Mouse (Mus musculus) CH12.LX (cell line): ENCODE measurements around the gene Tmem176b. TPM values are rescaled to one million over a fixed set of nuclear protein-coding genes. Genes with fewer than 3 reads are reported as not detected.

Experiments
- DNase-seq: peaks from one replicate; pipeline ENCODE4 v3.0.0-alpha.2; 2013; ENCODE audit errors: extremely low read depth
- H3K27ac ChIP-seq: 2 replicates; pipeline ENCODE4 v1.5.1; 2012; ENCODE audit warnings: low read depth, mild to moderate bottlenecking, control low read depth, moderate library complexity; ENCODE audit not compliant: insufficient read depth
- H3K27me3 ChIP-seq: replicated peaks from 2 replicates; pipeline ENCODE3; 2012; ENCODE audit warnings: inconsistent platforms
- H3K36me3 ChIP-seq, 2 experiments: replicated peaks in 1 of 2; 2 replicates each; pipeline versions ENCODE3 to v1.6.1; 2012; ENCODE audit warnings: inconsistent platforms in 1 of 2, low read length in 1 of 2, mild to moderate bottlenecking in 1 of 2, mixed read lengths in 1 of 2, moderate library complexity in 1 of 2; ENCODE audit not compliant: control insufficient read depth in 1 of 2, insufficient read depth in 1 of 2
- H3K4me1 ChIP-seq, 2 experiments: 2 replicates each; pipeline ENCODE4 v1.6.1; 2012; ENCODE audit warnings: inconsistent platforms in 1 of 2, moderate library complexity in 1 of 2; ENCODE audit not compliant: insufficient read depth in 2 of 2, control insufficient read depth in 1 of 2
- H3K4me2 ChIP-seq: 2 replicates; pipeline ENCODE4 v1.6.1; 2012; ENCODE audit warnings: low read depth, mild to moderate bottlenecking, control low read depth; ENCODE audit not compliant: poor library complexity, insufficient read depth, severe bottlenecking
- H3K4me3 ChIP-seq, 3 experiments: fragments of 150-350 bp in 1 of 3; sonication (generic) in 1 of 3; replicated peaks in 1 of 3; 2 replicates each; pipeline versions ENCODE3 to v1.5.1; 2011 to 2012; ENCODE audit warnings: low read depth in 2 of 3, low read length in 2 of 3, mild to moderate bottlenecking in 2 of 3, moderate library complexity in 2 of 3, control low read depth in 1 of 3, improper control_type of control experiment in 1 of 3, inconsistent platforms in 1 of 3, mixed read lengths in 1 of 3; ENCODE audit not compliant: poor library complexity in 1 of 3
- H3K79me2 ChIP-seq: replicated peaks from 2 replicates; pipeline ENCODE4 v1.6.1; 2012; ENCODE audit warnings: mild to moderate bottlenecking, moderate library complexity; ENCODE audit not compliant: control insufficient read depth, poor library complexity, insufficient read depth, severe bottlenecking; ENCODE audit errors: extremely low read depth
- H3K9ac ChIP-seq: 2 replicates; pipeline ENCODE4 v1.6.1; 2012; ENCODE audit warnings: low read depth, mild to moderate bottlenecking, control low read depth, moderate library complexity; ENCODE audit not compliant: insufficient read depth
- H3K9me3 ChIP-seq: replicated peaks from 2 replicates; pipeline ENCODE3; 2012; ENCODE audit warnings: low read length, inconsistent platforms, mixed read lengths
- CTCF ChIP-seq, 2 experiments: IDR thresholded peaks in 1 of 2; conservative IDR thresholded peaks in 1 of 2; 2 replicates each; pipeline ENCODE4 v1.5.1; 2011 to 2012; ENCODE audit warnings: low read depth in 2 of 2, low read length in 2 of 2, improper control_type of control experiment in 1 of 2, inconsistent platforms in 1 of 2, mild to moderate bottlenecking in 1 of 2, moderate library complexity in 1 of 2
- E2F4 ChIP-seq: IDR thresholded peaks from 2 replicates; pipeline ENCODE4 v1.6.1; 2011; ENCODE audit warnings: low read depth, low read length, improper control_type of control experiment; ENCODE audit not compliant: insufficient replicate concordance
- HCFC1 ChIP-seq: IDR thresholded peaks from 2 replicates; pipeline ENCODE4 v1.6.1; 2012; ENCODE audit warnings: low read depth, mild to moderate bottlenecking, inconsistent platforms, low read length, improper control_type of control experiment
- IRF4 ChIP-seq: IDR thresholded peaks from 2 replicates; pipeline ENCODE4 v1.6.1; 2014; ENCODE audit warnings: low read depth, mild to moderate bottlenecking, inconsistent platforms, low read length, improper control_type of control experiment
- JUN ChIP-seq: IDR thresholded peaks from 2 replicates; pipeline ENCODE4 v1.6.1; 2011; ENCODE audit warnings: low read depth, mild to moderate bottlenecking, low read length, improper control_type of control experiment, moderate library complexity; ENCODE audit not compliant: insufficient read depth
- JUND ChIP-seq: conservative IDR thresholded peaks from 2 replicates; pipeline ENCODE4 v1.6.1; 2011; ENCODE audit warnings: low read depth, low read length, improper control_type of control experiment
- KAT2A ChIP-seq: IDR thresholded peaks from 2 replicates; pipeline ENCODE4 v1.6.1; 2012; ENCODE audit warnings: low read length, improper control_type of control experiment, inconsistent platforms; ENCODE audit not compliant: insufficient replicate concordance
- MAX ChIP-seq: IDR thresholded peaks from 2 replicates; pipeline ENCODE4 v1.6.1; 2011; ENCODE audit warnings: low read length, improper control_type of control experiment
- MEF2A ChIP-seq: IDR thresholded peaks from 2 replicates; pipeline ENCODE4 v1.6.1; 2014; ENCODE audit warnings: low read depth, mild to moderate bottlenecking, inconsistent platforms, low read length, improper control_type of control experiment, borderline replicate concordance
- MXI1 ChIP-seq: IDR thresholded peaks from 2 replicates; pipeline ENCODE4 v1.6.1; 2011; ENCODE audit warnings: mild to moderate bottlenecking, low read depth, low read length, improper control_type of control experiment
- NRF1 ChIP-seq: IDR thresholded peaks from 2 replicates; pipeline ENCODE4 v1.6.1; 2014; ENCODE audit warnings: low read depth, mild to moderate bottlenecking, inconsistent platforms, low read length, improper control_type of control experiment, moderate library complexity
- RAD21 ChIP-seq: IDR thresholded peaks from 2 replicates; pipeline ENCODE4 v1.6.1; 2011; ENCODE audit warnings: low read depth, mild to moderate bottlenecking, low read length, improper control_type of control experiment, moderate library complexity
- SIN3A ChIP-seq: IDR thresholded peaks from 2 replicates; pipeline ENCODE4 v1.6.1; 2012; ENCODE audit warnings: low read length, improper control_type of control experiment, inconsistent platforms
- SMC3 ChIP-seq: IDR thresholded peaks from 2 replicates; pipeline ENCODE4 v1.6.1; 2011; ENCODE audit warnings: low read depth, low read length, improper control_type of control experiment
- TBP ChIP-seq: conservative IDR thresholded peaks from 2 replicates; pipeline ENCODE4 v1.6.1; 2011; ENCODE audit warnings: low read depth, low read length, improper control_type of control experiment
- TCF12 ChIP-seq: IDR thresholded peaks from 2 replicates; pipeline ENCODE4 v1.6.1; 2014; ENCODE audit warnings: low read depth, mild to moderate bottlenecking, inconsistent platforms, low read length, improper control_type of control experiment
- UBTF ChIP-seq: IDR thresholded peaks from 2 replicates; pipeline ENCODE4 v1.6.1; 2012; ENCODE audit warnings: low read depth, mild to moderate bottlenecking, inconsistent platforms, low read length, improper control_type of control experiment, moderate library complexity
- USF1 ChIP-seq: IDR thresholded peaks from 2 replicates; pipeline ENCODE4 v1.6.1; 2014; ENCODE audit warnings: low read depth, mild to moderate bottlenecking, inconsistent platforms, low read length, improper control_type of control experiment
- USF2 ChIP-seq: conservative IDR thresholded peaks from 2 replicates; pipeline ENCODE4 v1.6.1; 2011; ENCODE audit warnings: low read depth, low read length, improper control_type of control experiment
- ZKSCAN1 ChIP-seq: IDR thresholded peaks from 2 replicates; pipeline ENCODE4 v1.6.1; 2012; ENCODE audit warnings: low read depth, inconsistent platforms, low read length, improper control_type of control experiment, borderline replicate concordance
- ZMIZ1 ChIP-seq: IDR thresholded peaks from 2 replicates; pipeline ENCODE4 v1.6.1; 2012; ENCODE audit warnings: low read depth, mild to moderate bottlenecking, inconsistent platforms, low read length, improper control_type of control experiment
- dilution Hi-C: fragments of 300-500 bp; cut with MboI; formaldehyde crosslinking; loops from 2 replicates; pipeline ENCODE4 v1.14.3; 2020; ENCODE audit warnings: low sequenced_read_pairs; ENCODE audit not compliant: extremely low pct_unique_long_range_greater_than_20kb, extremely low pct_ligation_motif_present
- in situ Hi-C: fragments of 300-500 bp; cut with MboI; formaldehyde crosslinking; loops from 3 replicates; pipeline ENCODE4 v1.14.3; 2019; ENCODE audit warnings: low sequenced_read_pairs, low pct_ligation_motif_present, low pct_unique_long_range_greater_than_20kb, mixed read lengths
- polyA plus RNA-seq: library from polyadenylated mRNA; unstranded; fragments of >175 nt; gene quantifications from 2 replicates; pipeline ENCODE4 v1.2.1, GENCODE M21; 2012; ENCODE audit warnings: low read depth; ENCODE audit not compliant: insufficient read length
- total RNA-seq, 2 experiments: library from RNA; depleted of rRNA; stranded (reverse); fragments of 300-350 nt in 1 of 2; fragments of >200 nt in 1 of 2; gene quantifications; 2 replicates each; pipeline ENCODE4 v1.2.3; 2012 to 2014

Gene Tmem176b
- total and polyA plus RNA-seq, 3 experiments, result 43.3 to 162 (median 89.8) TPM

GRCm38 (mm10) chr6:48809494-48810219, 31.6 kb downstream of the Tmem176b start:
- Histone ChIP-seq H3K27ac (no peak overlapping the region), H3K9ac (no peak overlapping the region), H3K4me2 (no peak overlapping the region), H3K4me1 (no peaks in the 10 kb centered on the region), H3K27me3 (no peaks in the 10 kb centered on the region), H3K36me3 (no peaks in the 10 kb centered on the region), H3K9me3 (peaks cover 6% of the 10 kb centered on the region)
- dilution Hi-C loops (no loop called here), in situ Hi-C loops (no loop called here)
- no peak for DNase-seq
- TF ChIP-seq MAX (no peak), UBTF (no peak), KAT2A (no peak), TCF12 (no peak), JUN (no peak), SMC3 (no peak), MEF2A (no peak), HCFC1 (no peak), SIN3A (no peak), CTCF (conservative IDR thresholded peaks at IDR 0.05 in 1 of 2, IDR thresholded peaks at IDR 0.05 in 1 of 2; ENCODE audit: low read depth in 2 of 2, low read length in 2 of 2) (no peak)
- TF ChIP-seq, all 38 proteins: peak for 0
- no peaks in the 10 kb centered on the region for H3K79me2 ChIP-seq
- H3K4me3 ChIP-seq, result no peak overlapping the region

DNA sequence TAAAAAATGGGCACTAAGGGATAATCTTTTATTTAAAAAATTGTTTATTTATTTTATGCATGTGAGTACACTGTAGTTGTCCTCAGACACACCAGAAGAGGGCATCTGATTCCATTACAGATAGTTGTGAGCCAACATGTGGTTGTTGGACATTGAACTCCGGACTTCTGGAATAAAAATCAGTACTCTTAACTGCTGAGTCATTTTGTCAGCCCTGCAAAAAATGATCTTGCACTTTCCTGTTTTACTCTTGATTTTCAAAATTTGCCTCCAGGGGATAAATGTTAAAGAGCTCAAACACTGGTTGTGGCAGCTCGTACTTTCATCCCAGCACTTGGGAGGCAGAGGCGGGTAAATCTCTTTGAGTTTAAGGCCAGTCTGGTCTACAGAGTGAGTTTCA, 34.5 kb downstream of the Tmem176b start:
- no peak overlapping the region for H3K4me3 ChIP-seq
- H3K4me2 ChIP-seq, result no peak overlapping the region
- TF ChIP-seq KAT2A (no peak), UBTF (no peak), HCFC1 (no peak), CTCF (conservative IDR thresholded peaks at IDR 0.05 in 1 of 2, IDR thresholded peaks at IDR 0.05 in 1 of 2; ENCODE audit: low read depth in 2 of 2, low read length in 2 of 2) (no peak), NRF1 (no peak)
- dilution Hi-C loops (no loop called here), in situ Hi-C loops (no loop called here)
- H3K27ac ChIP-seq, result no peak overlapping the region
- no peak overlapping the region for H3K9ac ChIP-seq
- H3K79me2 ChIP-seq, result no peaks in the 10 kb centered on the region
- H3K36me3 ChIP-seq, result no peaks in the 10 kb centered on the region
- DNase-seq, result no peak
- no peaks in the 10 kb centered on the region for H3K27me3 ChIP-seq
- H3K4me1 ChIP-seq, result peaks cover 0 to 7% of the 10 kb centered on the region in 2 experiments; a peak in 1 of 4 replicates
- peaks cover 7% of the 10 kb centered on the region for H3K9me3 ChIP-seq

GRCm38 (mm10) chr6:48804346-48804745, 37.0 kb downstream of the Tmem176b start:
- no peaks in the 10 kb centered on the region for H3K79me2 ChIP-seq

More at GRCm38 (mm10) chr6:48804346-48804745, 37.0 kb downstream of the Tmem176b start:
- in situ Hi-C loops, result no loop called here
- dilution Hi-C loops, result no loop called here
- Histone ChIP-seq H3K4me1 (peaks cover 0 to 12% of the 10 kb centered on the region in 2 experiments; a peak in 1 of 4 replicates), H3K9me3 (peaks cover 7% of the 10 kb centered on the region), H3K27ac (no peak overlapping the region), H3K27me3 (no peaks in the 10 kb centered on the region), H3K36me3 (no peaks in the 10 kb centered on the region), H3K4me2 (no peak overlapping the region), H3K4me3 (no peak overlapping the region), H3K9ac (no peak overlapping the region)
- no peak for DNase-seq
- TF ChIP-seq JUN, result no peak
- no peak for TF ChIP-seq E2F4
- no peak for TF ChIP-seq TBP
- no peak for TF ChIP-seq HCFC1
- TF ChIP-seq SMC3, result no peak
- no peak for TF ChIP-seq USF2
- TF ChIP-seq USF1, result no peak
- TF ChIP-seq MXI1, result no peak
- TF ChIP-seq SIN3A, result no peak
- TF ChIP-seq IRF4, result no peak
- TF ChIP-seq ZKSCAN1, result no peak
- no peak for TF ChIP-seq NRF1
- no peak for TF ChIP-seq JUND
- TF ChIP-seq ZMIZ1, result no peak
- TF ChIP-seq MEF2A, result no peak
- no peak for TF ChIP-seq RAD21
